Mouse (Mus musculus): ENCODE data around the gene Gm45618.
"Not testable (repeated sequence)": the region's sequence is repeated elsewhere in the genome, so short reads cannot be mapped to it uniquely, and the experiment has no call there.

Gene Gm45618

DNA sequence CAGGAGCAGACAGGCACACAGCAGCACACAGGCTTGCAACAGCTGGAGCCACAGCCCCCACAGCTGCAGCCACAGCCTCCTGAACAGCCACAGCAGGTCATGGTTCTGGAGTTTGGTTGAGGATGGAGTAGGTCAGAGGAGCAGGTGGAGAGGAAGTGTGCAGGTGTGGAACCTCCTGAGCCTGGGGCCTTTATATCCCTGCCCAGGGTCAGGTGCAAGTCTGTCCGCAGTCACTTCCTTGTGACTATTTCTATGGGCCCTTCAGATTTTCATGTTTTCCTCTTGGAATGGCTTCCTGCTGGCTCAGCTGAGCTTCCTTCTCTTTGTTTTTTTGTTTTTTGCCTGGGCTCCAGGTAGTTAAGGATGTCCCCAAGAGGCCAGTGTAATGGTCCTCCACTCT lies at the start of gene Gm45618:
Gene Gm45618, minus strand, starts transcription at position 101 of the 400 bp plus-strand sequence.
- not testable (repeated sequence) for DNase-seq (ENCODE audit: low spot score in 2 of 2)

DNA sequence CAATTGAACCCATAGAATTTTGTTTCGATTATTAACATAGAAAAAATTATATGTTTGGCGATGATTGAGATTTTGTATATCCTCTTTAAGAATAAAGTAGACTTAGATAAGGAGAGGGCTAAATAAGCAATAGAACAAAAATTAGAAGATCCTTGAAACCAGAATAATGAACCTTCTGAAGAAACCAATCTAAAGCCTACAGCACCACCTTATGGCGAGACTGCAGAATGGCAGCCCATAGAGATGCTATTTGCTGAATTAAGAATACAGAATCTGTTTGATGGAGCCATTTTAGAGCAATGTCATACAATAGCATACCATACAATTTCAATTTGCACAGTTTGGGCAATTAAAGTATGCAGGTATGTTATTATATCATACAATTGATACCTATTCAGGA lies 49.3 kb upstream of the Gm45618 start:
- DNase-seq (ENCODE audit: low spot score in 2 of 2), result no peak

GRCm38 (mm10) chr7:142165639-142166038 lies 45.1 kb upstream of the Gm45618 start, which contains the start of gene Gm4553:
TSS of gene Gm4553 (minus strand) at chr7:142165739.
- not testable (repeated sequence) for DNase-seq (ENCODE audit: low spot score in 2 of 2)

DNA sequence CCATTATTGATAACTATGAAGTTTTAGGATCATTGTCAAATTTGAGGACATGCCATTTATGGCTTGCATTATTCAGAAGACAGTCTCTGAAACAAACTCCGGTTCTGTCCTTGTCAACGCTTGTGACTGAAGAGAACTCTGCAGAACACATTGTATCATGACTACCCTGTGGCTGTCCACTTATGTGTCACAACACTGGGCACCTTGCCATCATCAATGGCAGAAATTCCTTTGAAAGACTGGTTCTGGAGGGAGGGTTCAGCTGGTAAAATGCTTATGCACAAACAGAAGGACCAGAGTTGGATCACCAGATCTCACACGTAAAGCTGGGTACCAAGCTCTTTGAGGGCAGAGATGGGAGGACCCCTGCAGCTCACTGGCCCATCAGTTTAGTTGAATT lies 38.8 kb upstream of the Gm45618 start:
- no peak for DNase-seq (ENCODE audit: low spot score in 2 of 2)

DNA sequence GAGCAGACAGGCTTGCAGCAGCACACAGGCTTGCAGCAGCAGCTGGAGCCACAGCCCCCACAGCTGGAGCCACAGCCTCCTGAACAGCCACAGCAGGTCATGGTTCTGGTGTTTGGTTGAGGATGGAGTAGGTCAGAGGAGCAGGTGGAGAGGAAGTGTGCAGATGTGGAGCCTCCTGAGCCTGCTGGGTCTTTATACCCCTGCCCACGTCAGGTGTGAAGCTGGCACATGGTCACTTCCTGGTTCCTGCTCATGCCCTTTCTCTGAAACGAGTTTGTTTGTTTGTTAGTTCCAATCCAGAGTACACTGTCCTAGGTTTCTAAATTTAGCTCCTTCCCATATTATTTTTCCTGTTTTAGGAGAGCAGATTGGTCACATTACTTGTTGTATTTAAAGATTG lies 36.5 kb upstream of the Gm45618 start, which contains the start of gene Gm29735:
Gene Gm29735, minus strand, starts transcription at position 101 of the 400 bp plus-strand sequence.
- not testable (repeated sequence) for DNase-seq (ENCODE audit: low spot score in 2 of 2)

DNA sequence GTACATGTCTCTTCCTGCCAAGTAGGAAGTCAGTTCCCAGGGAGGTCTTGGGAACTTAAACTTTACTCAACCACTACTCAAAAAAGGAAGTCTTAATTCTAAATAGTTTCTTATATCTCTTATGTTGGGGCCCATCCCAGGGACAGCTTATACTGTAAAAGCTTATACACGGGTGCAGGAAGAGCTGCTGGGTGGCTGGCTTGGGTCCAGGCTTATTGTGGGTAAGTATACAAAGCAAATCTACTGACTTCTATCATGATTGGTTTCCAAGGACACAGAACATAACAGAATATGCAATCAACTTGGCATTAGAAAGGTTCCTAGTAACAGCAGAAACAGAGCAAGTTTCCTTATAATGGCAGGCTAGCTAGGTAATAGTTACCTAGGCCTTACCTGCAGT lies 34.8 kb upstream of the Gm45618 start:
- no peak for DNase-seq (ENCODE audit: low spot score in 2 of 2)

DNA sequence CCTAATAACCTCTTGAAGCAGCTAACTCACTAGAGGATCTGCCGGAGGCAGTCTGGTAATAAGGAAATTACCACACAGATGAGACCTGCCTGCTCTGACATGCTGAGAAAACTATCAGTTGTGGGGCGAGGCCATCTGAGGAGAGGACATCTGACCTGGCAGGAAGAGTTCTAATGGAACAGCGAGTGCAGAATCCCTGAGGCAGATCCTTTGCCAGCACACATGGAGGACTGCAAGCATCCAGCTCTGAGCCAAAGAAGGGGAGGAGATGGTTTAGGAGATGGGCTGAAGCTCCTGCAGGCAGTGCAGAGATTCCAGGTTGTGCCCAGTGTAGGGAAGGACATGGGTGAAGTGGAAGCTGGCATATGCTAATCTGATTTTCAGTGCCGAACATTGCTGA lies 31.7 kb upstream of the Gm45618 start:
- no peak for DNase-seq (ENCODE audit: low spot score in 2 of 2)

GRCm38 (mm10) chr7:142148633-142149032 lies 28.1 kb upstream of the Gm45618 start:
- no peak for DNase-seq (ENCODE audit: low spot score in 2 of 2)

- peak; percentile 33 to 47 for DNase-seq (ENCODE audit: low spot score in 2 of 2)
Observed at GRCm38 (mm10) chr7:142146033-142146432, 25.5 kb upstream of the Gm45618 start.

DNA sequence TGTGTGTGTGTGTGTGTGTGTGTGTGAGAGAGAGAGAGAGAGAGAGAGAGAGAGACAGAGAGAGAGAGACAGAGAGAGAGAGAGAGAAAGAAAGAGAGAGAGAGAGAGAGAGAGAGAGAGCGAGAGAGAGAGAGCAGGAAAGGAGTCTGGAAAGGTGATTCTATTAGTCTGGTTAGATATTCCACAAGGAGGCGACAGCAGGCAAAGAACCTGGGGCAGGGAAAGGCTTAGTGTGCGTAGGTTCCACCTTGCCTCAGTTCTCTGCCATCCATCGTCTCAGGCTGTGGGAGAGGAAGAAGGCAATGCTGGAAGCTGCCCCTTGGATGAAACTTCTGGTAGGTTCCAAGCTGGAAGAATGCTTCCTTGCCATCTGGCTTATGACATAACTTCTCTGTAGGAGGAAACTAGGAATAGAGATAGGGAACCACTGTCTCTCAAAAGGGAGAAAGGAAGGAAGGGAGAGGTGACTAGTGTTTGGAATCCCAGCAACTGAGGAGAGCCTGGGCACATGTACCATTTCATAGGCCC lies 24.9 kb upstream of the Gm45618 start:
- DNase-seq (ENCODE audit: low spot score in 2 of 2), result peak; percentile 20 to 28

DNA sequence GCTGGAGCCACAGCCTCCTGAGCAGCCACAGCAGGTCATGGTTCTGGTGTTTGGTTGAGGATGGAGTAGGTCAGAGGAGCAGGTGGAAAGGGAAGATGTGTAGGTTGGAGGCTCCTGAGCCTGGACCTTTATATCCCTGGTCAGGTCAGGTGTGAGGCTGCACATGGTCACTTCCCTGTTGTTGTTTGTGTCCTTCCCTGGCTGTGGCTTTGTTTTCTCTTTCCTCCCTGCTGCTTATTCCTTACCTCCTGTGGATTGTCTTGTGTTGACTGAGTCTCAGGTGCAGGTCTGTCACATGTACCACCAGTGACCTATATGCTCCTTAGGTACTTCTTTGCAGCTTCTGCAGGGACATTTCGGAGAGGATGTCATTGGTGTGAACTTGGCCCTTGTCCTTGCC lies 24.0 kb upstream of the Gm45618 start, which contains the start of gene Gm45337:
Gene Gm45337, minus strand, starts transcription at position 101 of the 400 bp plus-strand sequence.
- DNase-seq (ENCODE audit: low spot score in 2 of 2), result no peak

- DNase-seq (ENCODE audit: low spot score in 2 of 2), result not testable (repeated sequence)
Observed at GRCm38 (mm10) chr7:142143506-142144010, 23.0 kb upstream of the Gm45618 start.

DNA sequence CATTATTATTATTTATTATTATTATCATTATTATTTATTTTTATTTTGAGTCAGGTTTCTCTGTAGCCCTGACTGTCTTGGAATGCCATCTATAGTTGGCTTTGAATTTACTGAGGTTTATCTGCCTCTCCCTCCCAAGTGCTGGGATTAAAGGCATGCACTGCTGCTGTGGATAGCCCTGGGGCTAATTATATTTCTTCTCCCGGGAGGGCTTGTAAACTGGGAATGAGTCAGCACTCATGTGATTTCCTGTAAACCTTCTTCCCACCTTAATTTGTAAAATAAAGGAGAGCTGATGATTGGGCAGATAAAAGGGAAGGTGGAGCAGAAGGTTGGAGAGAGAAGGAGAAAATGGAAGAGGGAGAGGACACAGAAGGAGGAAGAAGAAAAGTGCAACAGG lies 20.2 kb upstream of the Gm45618 start:
- no peak for DNase-seq (ENCODE audit: low spot score in 2 of 2)

DNA sequence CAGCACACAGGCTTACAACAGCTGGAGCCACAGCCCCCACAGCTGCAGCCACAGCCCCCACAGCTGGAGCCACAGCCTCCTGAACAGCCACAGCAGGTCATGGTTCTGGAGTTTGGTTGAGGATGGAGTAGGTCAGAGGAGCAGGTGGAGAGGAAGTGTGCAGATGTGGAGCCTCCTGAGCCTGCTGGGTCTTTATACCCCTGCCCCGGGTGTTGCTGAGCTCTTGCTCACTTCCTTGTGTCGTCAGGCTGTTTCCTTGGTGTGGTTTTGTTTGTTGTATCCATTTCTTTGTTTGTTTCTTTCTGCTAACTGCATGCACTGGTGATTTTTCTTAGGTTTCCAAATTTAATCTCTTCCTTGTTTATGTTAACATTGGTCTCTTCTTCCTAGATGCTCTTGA lies 15.4 kb upstream of the Gm45618 start, which contains the start of gene Gm39115:
Gene Gm39115, minus strand, starts transcription at position 101 of the 400 bp plus-strand sequence.
- not testable (repeated sequence) for DNase-seq (ENCODE audit: low spot score in 2 of 2)

GRCm38 (mm10) chr7:142134206-142134995 lies 13.9 kb upstream of the Gm45618 start:
- peak in 1 of 2 experiments; percentile 37 for DNase-seq (ENCODE audit: low spot score in 2 of 2)

DNA sequence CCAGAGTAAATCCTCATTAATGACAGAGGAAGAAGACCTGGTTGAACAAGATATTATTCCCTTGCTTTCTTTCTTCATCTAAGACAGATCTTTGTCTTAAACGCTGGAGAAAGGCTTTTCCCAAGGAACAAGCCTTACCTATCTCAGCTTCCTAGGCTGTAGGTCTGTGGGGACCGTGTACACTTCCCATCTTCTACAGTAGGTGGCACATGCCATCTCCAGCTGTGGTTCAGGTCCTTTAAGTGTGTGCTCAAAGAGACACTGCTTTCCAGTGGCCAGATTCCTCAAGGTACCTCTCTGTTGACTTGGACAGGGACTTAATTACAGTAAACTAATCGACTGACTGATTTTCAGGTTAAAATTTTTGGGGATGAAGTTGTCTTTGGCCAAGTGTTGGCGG lies 8.3 kb upstream of the Gm45618 start:
- DNase-seq (ENCODE audit: low spot score in 2 of 2), result no peak

- DNase-seq (ENCODE audit: low spot score in 2 of 2), result peak in 1 of 2 experiments; percentile 11
Observed at GRCm38 (mm10) chr7:142119632-142120031, 897 bp downstream of the Gm45618 start.

DNA sequence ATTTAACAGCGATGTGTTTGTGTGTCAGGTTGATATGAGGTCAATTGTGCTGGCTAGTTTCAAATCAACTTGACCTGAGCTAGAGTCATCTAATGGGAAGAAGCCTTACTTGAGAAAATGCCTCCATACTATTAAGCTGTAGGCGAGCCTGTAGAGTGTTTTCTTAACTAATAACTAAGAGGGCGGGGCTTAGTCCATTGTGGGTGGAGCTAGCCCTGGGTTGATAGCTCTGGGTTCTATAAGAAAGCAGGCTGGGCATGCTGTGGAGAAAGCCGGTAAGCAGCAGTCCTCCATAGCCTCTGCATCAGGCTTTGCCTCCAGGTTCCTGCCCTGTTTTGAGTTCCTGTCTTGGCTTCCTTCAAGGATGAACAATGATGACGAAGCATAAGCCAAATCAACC lies 15.8 kb downstream of the Gm45618 start:
- DNase-seq (ENCODE audit: low spot score in 2 of 2), result no peak

DNA sequence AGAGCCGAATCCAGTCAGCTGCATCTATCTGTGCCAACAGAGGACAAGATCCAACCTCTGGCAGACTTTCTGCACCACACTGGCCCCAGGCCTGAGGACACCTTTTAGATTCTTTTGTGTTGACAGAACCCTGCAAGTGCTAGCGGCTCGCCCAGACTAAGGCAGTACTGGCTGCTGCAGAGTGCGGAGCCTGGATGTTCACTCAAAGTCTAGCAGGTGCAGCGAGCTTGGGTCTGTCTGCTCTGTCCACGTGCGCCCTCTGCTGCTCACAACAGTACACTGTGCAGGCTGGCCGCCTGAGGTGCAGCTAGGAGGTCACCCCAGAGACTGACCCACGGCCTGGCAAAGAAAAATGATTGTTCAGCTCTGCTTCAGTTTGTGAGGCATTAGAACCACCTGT lies 22.8 kb downstream of the Gm45618 start:
- peak; percentile 81 to 88 for DNase-seq (ENCODE audit: low spot score in 2 of 2)

DNA sequence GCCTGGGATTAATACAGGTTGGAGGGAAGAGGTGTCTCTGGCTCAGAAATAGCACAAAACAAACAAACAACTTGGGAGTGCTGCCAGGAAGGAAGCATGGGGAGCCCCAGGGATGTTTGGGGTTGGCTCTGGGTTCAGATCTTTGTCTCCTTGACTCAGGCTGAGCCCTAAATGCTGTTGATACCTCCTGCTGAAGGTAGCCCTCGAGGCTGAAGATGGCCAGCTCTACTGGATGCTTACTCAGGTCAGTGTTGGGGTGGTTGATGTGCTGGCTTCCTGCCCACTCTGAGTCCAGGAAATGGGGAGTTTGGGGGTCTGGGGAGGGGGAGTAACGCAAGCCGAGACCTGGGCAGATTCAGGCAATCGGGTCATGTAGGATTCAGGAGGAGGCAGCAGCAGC lies 23.8 kb downstream of the Gm45618 start:
- no peak for DNase-seq (ENCODE audit: low spot score in 2 of 2)

- DNase-seq (ENCODE audit: low spot score in 2 of 2), result peak; percentile 94
Observed at GRCm38 (mm10) chr7:142095183-142095931, 25.2 kb downstream of the Gm45618 start, which contains the start of gene Dusp8. TSS of gene Dusp8 (minus strand) at chr7:142095843.
